Mouse (Mus musculus) thymus, adult 2 months (tissue): ENCODE measurements at regions not wholly inside any gene's neighbourhood (a gene's known extent, or its start where the extent isn't known, plus 50 kb on each side); places are given as distances from the start of the nearest gene placed in this dataset.

Experiments
- CTCF ChIP-seq: fragments of 200-500 bp; IDR thresholded peaks from 2 replicates; pipeline ENCODE4 v1.5.1; 2012; ENCODE audit warnings: mild to moderate bottlenecking, control low read depth, low read length, moderate library complexity, borderline replicate concordance; ENCODE audit not compliant: control insufficient read depth, poor library complexity, insufficient read depth; ENCODE audit errors: extremely low read depth
- POLR2A ChIP-seq: fragments of 200-500 bp; IDR thresholded peaks from 2 replicates; pipeline ENCODE4 v1.6.1; 2012; ENCODE audit warnings: mild to moderate bottlenecking, low read length, control low read depth, moderate library complexity; ENCODE audit not compliant: control insufficient read depth, poor library complexity, insufficient read depth; ENCODE audit errors: extremely low read depth

GRCm38 (mm10) chr10:99440169-99440568, 177.1 kb downstream of the Dusp6 start:
- no peak for TF ChIP-seq CTCF
- TF ChIP-seq POLR2A, result no peak
